Mouse (Mus musculus) thymus, postnatal 36 days (tissue): ENCODE measurements at regions not wholly inside any gene's neighbourhood (a gene's known extent, or its start where the extent isn't known, plus 50 kb on each side); places are given as distances from the start of the nearest gene placed in this dataset.

Source experiments
- DNase-seq, 2 experiments: peaks; one replicate each; pipeline ENCODE4 v3.0.0; 2022; ENCODE audit warnings: mixed read lengths in 2 of 2

DNA sequence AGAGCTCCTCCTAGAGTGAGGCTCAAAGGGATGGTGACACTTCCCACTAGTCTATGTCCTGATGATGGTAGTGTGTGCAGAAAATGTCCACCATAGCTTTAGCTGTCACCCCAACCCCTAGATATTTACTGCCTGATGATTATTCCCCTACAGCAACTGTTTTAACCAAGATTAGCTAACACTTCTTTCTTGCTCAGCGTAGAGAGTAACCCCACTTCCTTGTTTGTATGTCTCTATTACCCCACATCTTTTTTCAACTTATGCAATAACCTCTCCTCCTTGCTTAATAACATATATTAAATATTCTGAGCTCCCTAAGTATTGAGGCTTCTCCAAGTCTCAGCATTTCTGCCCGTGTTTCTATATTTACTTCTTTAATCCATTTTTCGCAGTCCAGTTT, 404.2 kb upstream of the Cntn3 start:
- DNase-seq = no peak

DNA sequence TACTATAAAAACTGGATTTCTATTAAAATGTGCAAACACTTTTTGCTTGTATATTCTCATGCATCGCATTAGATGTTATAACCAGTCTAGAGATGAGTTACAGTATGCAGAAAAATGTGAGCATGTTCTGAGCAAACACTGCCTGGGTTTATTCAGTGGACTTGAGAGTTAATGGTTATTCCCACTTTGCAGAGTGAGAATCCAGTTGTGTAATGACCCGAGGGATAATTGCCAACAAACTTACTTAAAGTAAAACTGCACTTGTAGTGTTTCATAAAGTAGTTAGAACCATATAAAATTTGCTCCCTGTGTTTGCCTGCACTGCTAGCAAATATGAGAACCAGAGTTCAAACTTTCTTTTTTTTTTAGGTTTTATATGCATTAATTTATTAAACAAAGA, 450.4 kb upstream of the Cntn3 start:
- DNase-seq = no peak

DNA sequence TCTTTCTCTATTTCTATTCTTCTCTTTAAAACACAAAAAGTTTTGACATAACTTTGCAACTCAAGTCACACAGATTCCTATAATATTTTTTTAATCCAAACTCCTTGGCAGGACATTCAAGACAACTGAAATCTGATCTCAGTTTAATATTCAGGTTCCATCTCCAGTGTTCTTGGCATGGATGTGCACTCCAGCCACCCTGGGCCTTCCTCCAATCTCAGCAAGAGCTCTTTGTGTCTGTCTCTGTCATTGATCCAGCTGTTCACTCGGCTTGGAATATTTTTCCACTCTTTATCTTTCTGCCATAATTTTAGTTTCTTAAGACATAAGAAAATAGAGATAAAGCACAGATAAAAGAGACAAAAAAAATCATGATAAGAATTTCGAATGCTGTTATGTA, 451.1 kb upstream of the Cntn3 start:
- no peak for DNase-seq

DNA sequence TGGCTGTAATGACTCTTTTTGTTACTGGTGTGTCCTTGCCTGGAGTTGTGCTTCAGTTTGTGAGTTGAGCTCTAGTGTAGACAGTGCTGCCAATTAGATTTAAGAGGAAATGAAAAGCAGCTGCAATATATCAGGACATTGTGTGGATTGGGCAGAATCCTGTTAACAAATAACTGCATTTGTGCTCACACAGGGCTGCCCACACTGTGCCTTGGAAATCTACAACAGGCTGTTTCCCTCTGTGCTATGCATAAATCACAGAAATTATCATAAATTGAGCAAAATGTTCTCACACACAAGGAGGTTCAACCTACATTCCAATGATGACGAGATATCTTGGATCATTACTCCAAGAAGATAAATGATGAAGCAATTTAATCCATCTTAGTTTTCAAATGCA, 455.2 kb upstream of the Cntn3 start:
- DNase-seq = no peak

DNA sequence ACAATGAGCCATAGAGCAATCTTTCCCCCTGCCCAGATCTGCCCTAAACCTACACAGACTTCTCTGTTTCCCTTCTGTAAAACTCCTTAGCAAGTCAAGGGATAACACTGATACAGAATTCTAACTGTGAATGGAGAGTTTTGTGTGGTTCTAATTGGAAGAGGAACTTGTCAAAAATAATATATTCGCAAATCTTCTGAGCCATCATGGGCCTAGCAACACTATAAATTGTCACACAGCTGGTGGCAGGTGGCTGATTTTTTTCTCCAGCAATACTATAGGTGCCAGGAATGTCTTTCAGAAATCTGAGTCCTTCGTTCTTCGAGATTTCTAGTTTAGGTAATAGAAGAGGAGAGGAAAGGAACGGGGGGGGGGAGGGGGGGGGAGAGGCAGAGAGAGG, 460.5 kb upstream of the Cntn3 start:
- DNase-seq = no peak

DNA sequence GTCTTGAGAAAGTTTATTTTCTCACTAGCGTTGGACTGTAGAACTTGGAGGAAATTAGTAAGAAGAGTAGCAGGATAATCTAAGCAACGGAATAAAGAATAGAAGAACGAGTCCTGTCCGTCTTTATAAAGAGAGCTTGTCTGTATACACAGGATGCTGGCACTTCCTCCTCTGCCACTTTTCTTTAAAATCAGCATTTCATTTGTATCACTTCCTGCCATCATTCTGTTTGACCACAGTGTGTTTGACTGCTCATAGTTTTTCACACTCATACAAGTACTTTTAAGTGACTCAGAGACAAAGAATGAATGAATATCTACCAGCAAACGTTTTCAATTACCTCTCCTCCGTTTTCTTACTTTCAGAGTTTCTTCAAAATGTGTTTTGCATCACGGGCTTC, 461.0 kb upstream of the Cntn3 start:
- DNase-seq = no peak

DNA sequence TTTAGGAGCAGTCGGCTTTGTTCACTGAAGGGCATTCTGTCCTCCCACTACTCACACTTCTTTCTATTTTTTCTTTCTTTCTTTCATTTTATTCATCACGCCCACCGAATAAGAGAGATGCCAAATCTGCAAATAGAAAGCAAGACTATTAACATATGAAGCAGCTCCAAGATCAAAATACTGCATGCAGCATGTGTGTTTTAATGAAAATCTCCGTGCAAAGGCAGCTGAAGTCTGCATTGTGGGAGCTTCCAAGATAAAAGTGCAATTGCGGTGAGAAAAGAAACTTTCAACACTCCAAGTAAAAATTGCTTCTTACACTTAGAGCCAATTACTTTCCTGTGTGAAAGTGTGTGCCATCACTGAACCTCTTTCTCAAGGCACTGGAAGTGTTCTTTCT, 449.8 kb upstream of the Chl1 start:
- no peak for DNase-seq

DNA sequence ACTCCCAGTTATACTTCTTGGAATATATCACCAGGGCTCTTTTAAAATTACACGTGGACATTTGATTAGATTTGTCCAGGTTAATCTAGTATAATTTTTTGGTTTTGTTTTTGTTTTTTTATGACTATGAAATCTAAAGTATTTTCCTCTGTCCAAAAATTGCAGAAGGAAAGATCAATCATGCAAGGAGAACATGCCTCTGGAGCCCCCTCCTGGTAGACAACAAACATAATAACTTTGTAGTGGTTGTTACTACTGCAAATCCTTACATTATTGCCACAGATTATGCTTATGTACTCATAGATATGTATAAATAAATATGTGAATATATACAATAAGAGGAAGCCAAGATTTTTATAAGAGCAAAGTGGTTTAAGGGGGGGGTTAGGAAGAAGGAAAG, 404.2 kb upstream of the Chl1 start:
- DNase-seq = no peak

DNA sequence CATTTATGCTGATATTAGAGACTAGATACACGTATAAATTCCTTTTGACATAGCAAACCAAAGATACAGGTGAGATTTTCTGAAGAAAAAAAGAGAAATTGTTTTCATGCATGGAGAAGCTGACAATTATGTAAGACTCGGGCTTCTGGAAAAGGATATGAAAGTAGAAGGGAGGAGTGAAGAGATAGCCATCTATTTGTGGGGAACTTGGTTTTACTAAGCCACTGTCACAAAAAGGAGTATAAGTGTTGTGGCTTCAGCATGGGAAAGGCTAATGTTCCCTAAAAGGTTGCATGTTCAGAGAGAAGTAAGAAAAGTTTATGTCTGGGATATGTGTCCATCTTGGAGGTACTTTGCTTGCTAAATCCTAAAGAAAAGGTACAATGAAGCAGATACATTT, 390.8 kb upstream of the Chl1 start:
- DNase-seq = no peak

DNA sequence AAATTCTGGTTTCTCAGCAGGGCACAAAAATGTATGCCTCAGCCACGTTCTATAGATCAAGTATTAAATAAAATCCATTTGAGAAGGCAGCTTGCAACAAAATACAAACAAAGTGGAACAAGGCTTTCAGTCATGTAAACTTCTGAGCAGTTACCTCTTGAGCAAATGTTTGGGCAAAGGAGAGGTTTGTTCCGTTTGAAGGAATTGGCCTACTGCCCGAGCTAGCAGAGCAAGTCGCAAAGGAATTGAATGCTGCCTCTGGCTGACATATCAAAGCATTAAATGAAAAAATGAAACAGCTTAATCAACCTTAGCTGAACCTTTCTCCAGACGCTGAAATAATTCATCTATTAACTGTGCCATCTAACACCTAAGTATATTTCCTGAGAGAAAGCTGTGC, 369.5 kb upstream of the Chl1 start:
- DNase-seq = no peak

DNA sequence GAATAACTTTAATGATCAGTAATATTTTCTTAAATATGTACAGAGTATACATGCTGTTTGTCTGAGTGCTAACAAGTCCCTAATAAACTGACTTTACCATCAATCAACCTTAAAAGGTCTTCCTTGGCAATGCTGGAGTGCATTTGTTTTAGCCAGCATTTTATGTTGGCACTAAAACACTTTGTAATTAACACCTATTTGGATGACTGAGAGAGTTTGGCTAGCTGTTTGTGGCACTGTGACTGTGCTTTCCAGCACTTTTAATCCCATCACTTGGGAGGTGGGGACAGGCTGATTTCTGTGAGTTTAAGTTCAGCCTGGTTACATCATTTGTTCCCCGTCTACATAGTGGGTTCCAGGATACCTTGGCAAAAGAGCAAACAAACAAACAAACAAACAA, 332.5 kb upstream of the Chl1 start:
- no peak for DNase-seq

DNA sequence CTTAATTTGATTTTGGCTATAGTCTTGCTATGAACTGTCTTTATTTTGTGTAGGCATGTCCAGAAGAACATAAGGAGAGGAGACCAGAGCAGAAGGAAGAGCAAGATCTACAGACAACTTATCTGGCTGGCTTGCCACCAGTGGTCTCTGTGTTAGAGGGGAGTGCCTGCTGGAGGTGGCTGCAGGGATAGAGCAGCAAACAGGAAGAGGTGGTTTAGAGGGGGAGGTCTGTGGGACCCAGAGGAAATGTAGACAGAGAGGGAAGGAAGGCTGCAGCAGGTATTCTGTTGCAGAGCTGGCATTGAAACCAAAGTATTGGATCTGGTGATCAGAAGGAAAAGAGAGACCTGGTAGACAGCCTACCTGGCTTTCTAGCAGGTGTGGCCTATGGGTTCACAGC, 327.0 kb upstream of the Chl1 start:
- no peak for DNase-seq

DNA sequence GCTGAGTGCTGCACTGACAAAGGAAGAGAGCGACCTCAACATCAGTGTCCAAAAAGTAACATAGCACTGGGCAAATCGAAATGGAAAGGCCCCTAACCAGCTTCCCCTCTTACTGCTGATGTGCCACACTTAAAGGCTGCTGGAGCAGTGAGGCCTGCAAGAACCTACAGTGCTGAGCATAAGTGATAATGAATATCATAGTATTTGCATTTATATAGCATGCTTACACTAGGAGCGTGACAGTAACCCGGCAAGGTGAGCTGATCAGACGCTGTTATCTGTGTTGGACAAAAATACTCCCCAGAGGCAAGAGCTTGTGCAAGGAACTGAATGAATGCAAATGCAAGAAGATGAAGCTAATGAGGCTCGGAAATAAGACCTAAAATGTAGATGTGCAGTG, 313.5 kb upstream of the Chl1 start:
- no peak for DNase-seq

DNA sequence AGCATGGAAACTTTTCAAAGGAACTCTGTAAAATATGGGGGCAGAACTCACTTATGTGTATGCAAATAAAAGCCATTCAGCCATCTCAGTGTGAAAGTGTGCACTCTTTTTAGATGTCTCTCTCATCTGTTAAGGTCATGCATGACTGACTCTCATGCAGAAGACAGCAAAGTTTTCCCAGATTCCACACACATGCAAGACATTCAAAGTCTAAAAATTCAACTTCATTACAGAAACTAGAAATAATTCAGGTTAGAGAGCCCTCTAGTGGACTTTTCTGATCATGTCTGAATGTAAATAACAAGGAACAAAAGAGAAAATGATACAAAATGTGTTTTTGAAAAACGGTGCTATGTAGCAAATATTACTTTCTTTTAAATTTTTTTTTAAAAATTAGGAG, 308.8 kb upstream of the Chl1 start:
- no peak for DNase-seq

DNA sequence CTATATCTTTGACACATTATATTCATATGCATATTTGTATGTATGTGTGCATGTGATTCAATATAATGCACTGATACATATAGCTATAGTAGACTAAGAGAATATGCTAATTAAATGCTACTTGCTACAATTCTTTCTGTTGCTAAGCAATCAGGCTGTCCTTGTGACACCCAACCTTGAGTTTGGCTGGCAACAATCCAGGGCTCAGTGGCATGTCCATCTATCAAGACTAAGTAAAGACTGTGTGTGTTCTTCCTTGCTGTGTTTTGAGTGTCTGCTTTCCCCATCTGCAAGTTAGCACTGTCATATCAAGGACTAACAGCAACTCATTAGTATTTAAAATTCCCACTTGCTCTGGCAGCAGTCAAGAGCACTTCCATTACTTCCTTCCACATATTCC, 301.2 kb upstream of the Chl1 start:
- no peak for DNase-seq

DNA sequence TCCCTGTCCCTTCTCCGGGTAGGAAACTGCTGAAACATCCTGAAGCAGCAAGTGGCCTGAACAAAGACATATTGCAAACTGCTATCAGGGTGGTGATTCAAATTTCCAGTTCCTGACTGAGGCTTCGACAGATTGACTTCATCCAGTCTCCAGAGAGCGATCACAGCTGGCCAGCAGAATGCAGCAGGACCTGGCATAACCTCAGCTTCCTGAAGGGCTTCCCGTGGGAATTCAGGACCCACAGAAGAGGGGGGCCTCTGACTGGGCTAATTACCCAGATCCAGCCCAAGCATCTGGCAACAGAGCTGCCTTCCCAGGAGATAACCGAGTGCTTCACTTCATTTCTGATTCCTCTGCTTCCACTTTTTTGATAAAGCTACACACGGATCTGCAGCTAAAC, 297.2 kb upstream of the Chl1 start:
- DNase-seq = no peak

DNA sequence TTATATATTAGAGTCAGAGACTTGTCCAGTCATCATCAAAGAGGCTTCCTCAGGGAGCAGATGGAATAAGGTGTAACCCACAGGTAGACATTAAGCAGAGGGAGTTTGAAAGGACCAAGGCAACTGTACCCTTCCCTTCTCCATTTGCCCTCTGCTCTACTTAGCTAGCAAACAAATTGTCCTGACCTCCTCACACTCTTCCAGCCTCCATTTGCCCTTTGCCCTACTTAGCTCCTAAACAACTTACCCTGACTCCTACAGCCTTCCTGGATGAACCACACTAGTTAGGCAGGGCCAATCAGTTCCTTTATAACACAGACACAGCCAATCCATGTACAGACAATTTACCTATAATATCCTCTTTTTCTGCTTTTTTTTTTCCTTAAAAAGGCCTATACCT, 273.5 kb upstream of the Chl1 start:
- no peak for DNase-seq

DNA sequence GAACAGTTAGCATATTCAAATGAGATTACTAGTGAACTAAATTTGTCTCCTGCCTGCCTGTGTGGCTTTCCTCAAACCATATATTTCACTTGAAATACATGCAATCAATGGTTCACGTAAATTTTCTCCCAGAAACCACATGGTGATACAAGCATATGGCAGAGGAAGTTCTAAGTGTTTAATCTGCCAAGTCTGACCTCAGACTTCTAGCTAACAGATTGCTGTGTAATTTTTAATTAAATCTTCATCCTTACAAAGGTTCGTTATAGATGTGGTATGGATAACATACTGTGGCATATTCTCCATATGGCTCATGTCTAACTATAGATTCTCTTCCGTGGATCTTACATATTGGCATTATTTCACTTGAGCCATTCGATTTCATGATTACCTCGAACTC, 241.4 kb upstream of the Chl1 start:
- no peak for DNase-seq

DNA sequence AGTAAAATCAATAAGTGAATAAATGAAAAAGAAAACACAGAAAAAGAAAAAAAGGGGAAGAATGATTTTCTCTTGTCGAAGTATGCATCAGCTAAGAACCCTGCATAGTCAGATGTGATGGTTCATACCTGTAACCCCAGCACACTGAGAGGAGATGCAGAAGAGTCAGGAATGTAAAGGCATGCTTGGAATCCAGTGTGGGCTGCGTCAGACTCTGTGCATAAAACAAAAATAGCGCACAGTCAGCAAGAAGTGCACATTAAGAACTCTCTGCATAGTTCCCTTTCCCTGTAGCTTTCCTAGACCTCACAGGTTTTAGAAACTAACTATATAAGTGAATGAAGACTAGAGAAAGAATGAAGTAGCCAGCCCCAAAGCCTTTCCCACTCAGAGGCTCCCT, 238.2 kb upstream of the Chl1 start:
- DNase-seq = no peak

DNA sequence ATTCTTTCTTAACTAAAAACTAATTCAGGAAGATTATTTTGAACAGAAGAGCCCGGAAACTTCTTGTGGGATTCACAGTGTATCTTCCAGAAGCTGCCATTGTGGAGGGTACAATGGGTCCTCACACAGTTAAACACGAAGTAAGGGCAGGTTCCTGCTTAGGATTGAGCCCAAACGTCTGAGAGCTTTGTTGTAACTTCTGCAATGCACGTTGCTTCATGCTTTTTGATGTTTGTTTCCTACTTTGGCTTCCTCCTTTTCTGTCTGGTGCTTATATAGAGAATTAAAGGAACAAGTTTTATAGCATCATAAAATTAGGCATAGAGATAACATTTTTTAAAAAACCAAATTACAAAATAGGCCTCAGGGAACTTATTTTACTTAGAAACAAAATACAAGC, 235.3 kb upstream of the Chl1 start:
- no peak for DNase-seq

DNA sequence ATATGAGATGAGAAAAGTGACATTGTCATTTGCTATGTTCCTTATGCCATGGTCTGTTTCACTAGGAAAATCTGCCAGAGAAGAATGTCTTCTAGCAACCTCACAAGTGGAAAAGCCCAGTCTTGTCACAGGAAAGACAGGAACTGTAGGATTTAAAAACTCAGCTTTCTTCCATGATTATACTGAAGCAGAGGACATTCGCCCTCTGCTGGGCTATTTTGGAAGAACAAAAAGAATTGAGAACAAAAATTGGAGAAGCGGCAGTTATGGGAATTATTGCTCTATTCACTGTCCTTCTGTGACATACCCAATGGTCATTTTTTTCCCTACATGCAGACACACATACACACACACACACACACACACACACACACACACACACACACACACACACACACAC, 234.9 kb upstream of the Chl1 start:
- no peak for DNase-seq

DNA sequence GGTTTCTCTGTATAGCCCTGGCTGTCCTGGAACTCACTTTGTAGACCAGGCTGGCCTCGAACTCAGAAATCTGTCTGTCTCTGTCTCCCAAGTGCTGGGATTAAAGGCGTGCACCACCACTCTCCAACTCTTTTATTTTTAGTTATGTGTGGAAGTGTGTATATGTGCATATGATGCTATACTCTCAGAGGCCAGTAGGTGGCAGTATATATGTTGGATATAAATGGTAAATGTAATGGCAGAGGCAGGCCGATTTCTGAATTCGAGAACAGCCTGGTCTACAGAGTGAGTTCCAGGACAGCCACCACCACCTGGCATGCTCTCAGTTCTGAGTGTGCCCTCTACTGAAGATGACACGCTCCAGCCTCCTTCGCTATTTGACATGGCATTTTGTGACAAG, 214.4 kb upstream of the Chl1 start:
- peak in 1 of 2 experiments; percentile 4 for DNase-seq

DNA sequence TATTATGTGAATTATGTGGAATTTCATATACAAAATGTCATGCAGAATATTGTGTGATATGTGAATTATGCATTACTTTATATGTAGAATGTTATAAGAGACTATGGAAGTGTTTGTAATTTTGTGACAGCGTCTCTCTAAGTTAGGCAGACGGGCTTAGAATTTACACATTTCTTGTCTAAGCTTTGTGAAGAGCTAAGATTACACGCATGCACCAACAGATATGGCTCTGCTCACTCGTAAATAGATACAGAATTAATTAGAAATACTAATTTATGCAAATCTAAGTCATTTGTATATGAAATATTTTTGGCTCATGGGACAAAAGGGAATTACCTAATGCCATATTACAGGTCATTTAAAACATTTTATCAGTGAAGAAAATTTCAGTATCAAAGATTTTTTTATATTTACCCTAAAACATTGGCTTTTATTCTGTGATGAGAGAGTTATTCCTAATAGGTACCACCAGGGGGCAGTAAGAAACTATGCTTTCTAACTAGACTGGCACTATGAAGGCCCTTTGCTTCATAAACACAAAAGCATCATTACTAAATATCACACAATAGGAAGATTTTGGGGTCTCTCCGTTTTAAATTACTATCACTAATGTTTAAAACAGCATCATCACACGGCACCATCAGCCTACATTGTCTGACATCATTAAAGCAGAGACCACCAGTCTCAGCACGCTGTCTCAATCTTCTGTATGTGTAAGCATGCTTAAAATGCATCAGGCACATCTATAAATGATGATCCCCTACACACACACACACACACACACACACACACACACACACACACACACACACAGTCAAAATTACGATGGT, 203.8 kb upstream of the Chl1 start:
- no peak for DNase-seq

DNA sequence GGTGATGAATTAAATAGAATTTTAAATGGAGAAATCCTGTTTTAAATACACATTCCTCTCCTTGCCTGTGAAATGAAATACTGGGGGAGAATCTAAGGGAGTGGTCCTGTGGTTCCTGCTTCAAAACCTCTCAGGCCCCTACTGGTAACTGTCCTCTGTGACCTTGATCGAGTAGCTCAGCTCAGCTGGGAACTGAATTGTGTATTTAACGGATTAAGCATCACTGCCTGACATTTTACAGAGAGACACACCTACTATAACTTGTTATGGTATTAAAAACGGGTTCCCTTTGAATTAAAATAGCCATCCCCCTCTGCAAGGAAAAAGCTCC, 203.2 kb upstream of the Chl1 start:
- DNase-seq = no peak

DNA sequence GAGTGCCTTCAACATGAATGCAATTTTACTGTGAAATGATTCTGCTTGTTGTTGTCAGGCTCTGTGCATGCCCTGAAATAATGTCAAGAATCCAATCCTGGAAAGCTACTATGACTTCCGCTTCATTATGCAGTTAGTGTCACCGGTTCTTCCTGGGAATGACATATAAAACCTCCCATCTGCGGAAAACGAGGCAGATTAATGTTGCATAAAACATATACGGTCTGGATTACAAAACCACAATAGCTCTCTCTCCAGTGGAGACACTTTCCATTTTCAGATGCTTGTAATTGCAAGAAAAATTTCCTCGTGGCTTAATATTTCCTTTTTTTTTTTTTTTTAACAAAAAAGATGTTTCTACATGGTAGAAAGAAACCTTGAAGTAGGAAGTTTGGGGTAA, 198.2 kb upstream of the Chl1 start:
- no peak for DNase-seq

DNA sequence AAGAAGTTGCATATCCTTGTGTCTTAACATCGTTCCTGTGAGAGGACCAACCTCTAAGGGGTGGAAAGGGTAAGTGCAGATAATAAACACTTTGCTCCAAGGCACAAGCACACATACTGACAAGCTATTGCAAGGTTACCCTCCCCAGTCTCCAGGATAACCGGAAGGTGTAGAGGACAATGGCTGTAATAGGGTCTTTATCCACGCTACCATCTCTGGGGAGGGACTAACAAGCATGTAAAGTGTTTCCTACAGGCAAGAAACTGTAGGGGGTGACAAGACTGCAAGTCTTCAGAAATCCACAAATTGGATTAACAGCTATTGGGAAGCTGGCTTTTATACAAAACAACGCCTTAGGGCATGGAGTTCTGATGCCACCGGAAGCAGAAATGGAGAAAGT, 197.5 kb upstream of the Chl1 start:
- no peak for DNase-seq
